Mouse (Mus musculus) megakaryocyte, embryonic 14.5 days (primary cell): ENCODE results near the gene Tenm4. TPM values are rescaled to one million over a fixed set of nuclear protein-coding genes. Genes with fewer than 3 reads are reported as not detected.

Experiments used
- H3K27me3 ChIP-seq: replicated peaks from 2 replicates; pipeline ENCODE3; 2012; ENCODE audit warnings: inconsistent platforms
- H3K36me3 ChIP-seq: replicated peaks from 2 replicates; pipeline ENCODE3; 2012; ENCODE audit warnings: low read length, inconsistent platforms, mixed read lengths
- H3K4me1 ChIP-seq: 2 replicates; pipeline ENCODE4 v1.6.1; 2012; ENCODE audit warnings: inconsistent platforms
- H3K4me3 ChIP-seq: replicated peaks from 2 replicates; pipeline ENCODE3; 2012; ENCODE audit warnings: moderate library complexity, mild to moderate bottlenecking, inconsistent platforms
- H3K9me3 ChIP-seq: 2 replicates; pipeline ENCODE4 v1.6.1; 2012; ENCODE audit warnings: inconsistent platforms
- FLI1 ChIP-seq: IDR thresholded peaks from 2 replicates; pipeline ENCODE4 v1.6.1; 2012; ENCODE audit warnings: low read length, inconsistent platforms, mixed read lengths
- GATA1 ChIP-seq: IDR thresholded peaks from 3 replicates; pipeline ENCODE4 v1.6.1; 2012; ENCODE audit warnings: mixed read lengths, low read length, inconsistent platforms, borderline replicate concordance
- polyA plus RNA-seq: library from polyadenylated mRNA; stranded (reverse); fragments of >175 nt; gene quantifications from 2 replicates; pipeline ENCODE4 v1.2.3, GENCODE M21; 2012; ENCODE audit warnings: low replicate concordance; ENCODE audit not compliant: insufficient read depth

The Tenm4 gene
- polyA plus RNA-seq, 1 experiment: not detected

DNA sequence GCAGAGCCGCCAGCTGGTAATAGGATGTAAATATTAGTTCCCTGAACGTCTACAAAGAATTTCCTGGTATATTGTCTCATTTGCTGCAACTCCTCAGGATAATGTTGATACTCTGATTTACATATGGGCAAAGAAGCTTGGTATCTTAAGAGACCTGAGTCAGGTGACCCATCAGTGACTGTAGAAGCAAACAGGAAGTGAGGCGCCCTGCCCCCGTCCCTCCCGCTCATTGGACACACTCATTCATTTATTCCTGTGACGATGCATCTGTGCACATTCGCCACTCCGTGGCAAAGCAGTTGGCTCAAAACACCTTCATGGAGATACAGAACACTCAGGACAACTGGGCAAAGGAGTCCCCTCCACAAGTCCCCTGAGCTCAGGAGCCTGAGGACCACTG lies 699.4 kb downstream of the Tenm4 start:
- Histone ChIP-seq H3K4me1 (no peaks in the 10 kb centered on the region), H3K36me3 (no peaks in the 10 kb centered on the region), H3K27me3 (peaks cover 8% of the 10 kb centered on the region), H3K9me3 (no peaks in the 10 kb centered on the region; the same call in 1 of the 2 replicates), H3K4me3 (no peak overlapping the region)
- TF ChIP-seq GATA1 (no peak), FLI1 (no peak)

GRCm38 (mm10) chr7:96871031-96871430 lies 700.0 kb downstream of the Tenm4 start:
- Histone ChIP-seq H3K4me1 (no peaks in the 10 kb centered on the region), H3K36me3 (no peaks in the 10 kb centered on the region), H3K27me3 (peaks cover 6% of the 10 kb centered on the region), H3K4me3 (no peak overlapping the region), H3K9me3 (no peaks in the 10 kb centered on the region; the same call in 1 of the 2 replicates)
- TF ChIP-seq GATA1: no peak
- TF ChIP-seq FLI1: no peak

GRCm38 (mm10) chr7:96878511-96879276 lies 707.6 kb downstream of the Tenm4 start:
- Histone ChIP-seq H3K4me1 (no peaks in the 10 kb centered on the region), H3K9me3 (no peaks in the 10 kb centered on the region; the same call in 1 of the 2 replicates), H3K4me3 (no peak overlapping the region), H3K27me3 (peaks cover 9% of the 10 kb centered on the region), H3K36me3 (no peaks in the 10 kb centered on the region)
- TF ChIP-seq GATA1: no peak
- TF ChIP-seq FLI1: no peak

DNA sequence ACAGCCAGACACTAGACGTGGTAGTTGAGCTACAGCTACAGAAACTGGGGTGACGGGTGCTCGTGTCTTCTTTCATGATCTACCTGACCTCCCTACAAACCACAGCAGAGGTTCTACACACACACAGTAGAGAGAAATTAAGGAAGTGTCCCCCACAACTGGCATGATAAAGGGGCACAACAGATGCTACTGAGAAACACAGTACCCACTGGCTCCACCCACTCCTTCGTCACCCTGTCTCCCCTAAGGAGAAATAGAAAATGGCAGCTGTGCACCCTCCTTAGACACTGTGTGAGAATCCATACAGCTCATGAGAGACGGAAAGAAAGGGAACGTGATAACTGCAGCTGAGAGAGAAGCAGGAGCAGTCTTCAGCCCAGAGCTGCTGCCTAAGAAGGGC lies 708.5 kb downstream of the Tenm4 start:
- Histone ChIP-seq H3K9me3 (no peaks in the 10 kb centered on the region), H3K36me3 (no peaks in the 10 kb centered on the region), H3K4me1 (no peaks in the 10 kb centered on the region), H3K4me3 (no peak overlapping the region), H3K27me3 (peaks cover 7% of the 10 kb centered on the region)
- TF ChIP-seq FLI1: no peak
- no peak for TF ChIP-seq GATA1

DNA sequence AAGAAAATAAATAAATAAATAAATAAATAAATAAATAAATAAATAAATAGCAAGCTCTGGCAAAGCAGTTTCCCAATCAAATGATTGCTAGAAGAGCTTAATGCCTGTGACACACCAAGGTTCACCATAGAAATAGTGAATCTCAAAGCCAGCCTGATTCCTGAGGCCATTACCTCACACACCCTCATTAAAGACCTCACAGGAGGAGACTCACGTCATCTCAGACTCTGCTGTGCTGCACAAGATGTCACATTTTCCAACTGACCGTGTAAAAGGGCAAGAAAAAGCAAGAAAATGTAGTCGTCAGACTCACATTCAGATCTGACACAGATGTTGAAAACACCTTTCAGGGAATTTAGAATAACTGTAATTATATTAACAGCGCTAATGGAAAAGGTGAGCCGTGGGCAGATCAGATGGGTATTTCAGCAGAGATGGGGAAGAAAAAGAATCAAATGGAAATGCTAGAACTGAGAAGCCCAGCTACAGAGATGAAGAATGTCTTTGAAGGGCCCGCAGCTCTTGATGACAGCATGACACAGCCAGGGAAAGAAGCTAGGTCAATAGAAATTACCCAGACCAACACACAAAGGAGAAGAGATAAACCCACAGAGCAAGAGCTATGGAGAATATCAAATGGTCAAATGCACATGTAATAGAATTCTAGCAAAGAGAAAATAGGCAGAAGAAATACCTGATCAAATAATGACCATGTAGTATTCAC lies 709.3 kb downstream of the Tenm4 start:
- no peaks in the 10 kb centered on the region for H3K4me1 ChIP-seq
- no peaks in the 10 kb centered on the region for H3K36me3 ChIP-seq
- TF ChIP-seq GATA1 (no peak), FLI1 (no peak)
- no peaks in the 10 kb centered on the region for H3K9me3 ChIP-seq
- H3K4me3 ChIP-seq: no peak overlapping the region
- peaks cover 10% of the 10 kb centered on the region for H3K27me3 ChIP-seq

GRCm38 (mm10) chr7:96883297-96883696 lies 712.3 kb downstream of the Tenm4 start:
- no peaks in the 10 kb centered on the region for H3K36me3 ChIP-seq
- no peak for TF ChIP-seq GATA1
- TF ChIP-seq FLI1: no peak
- H3K4me3 ChIP-seq: no peak overlapping the region
- H3K9me3 ChIP-seq: no peaks in the 10 kb centered on the region
- H3K4me1 ChIP-seq: no peaks in the 10 kb centered on the region
- H3K27me3 ChIP-seq: peaks cover 7% of the 10 kb centered on the region

GRCm38 (mm10) chr7:96887088-96887654 lies 716.1 kb downstream of the Tenm4 start:
- peaks cover 7% of the 10 kb centered on the region for H3K27me3 ChIP-seq
- no peak for TF ChIP-seq FLI1
- no peak for TF ChIP-seq GATA1
- H3K9me3 ChIP-seq: no peaks in the 10 kb centered on the region

GRCm38 (mm10) chr7:96889061-96890034 lies 718.3 kb downstream of the Tenm4 start:
- Histone ChIP-seq H3K4me1 (no peaks in the 10 kb centered on the region), H3K36me3 (no peaks in the 10 kb centered on the region), H3K27me3 (peaks cover 9% of the 10 kb centered on the region), H3K4me3 (no peak overlapping the region), H3K9me3 (no peaks in the 10 kb centered on the region)
- no peak for TF ChIP-seq FLI1
- no peak for TF ChIP-seq GATA1

More at GRCm38 (mm10) chr7:96887088-96887654, 716.1 kb downstream of the Tenm4 start:
- Histone ChIP-seq H3K4me1 (no peaks in the 10 kb centered on the region), H3K36me3 (no peaks in the 10 kb centered on the region), H3K4me3 (no peak overlapping the region)

DNA sequence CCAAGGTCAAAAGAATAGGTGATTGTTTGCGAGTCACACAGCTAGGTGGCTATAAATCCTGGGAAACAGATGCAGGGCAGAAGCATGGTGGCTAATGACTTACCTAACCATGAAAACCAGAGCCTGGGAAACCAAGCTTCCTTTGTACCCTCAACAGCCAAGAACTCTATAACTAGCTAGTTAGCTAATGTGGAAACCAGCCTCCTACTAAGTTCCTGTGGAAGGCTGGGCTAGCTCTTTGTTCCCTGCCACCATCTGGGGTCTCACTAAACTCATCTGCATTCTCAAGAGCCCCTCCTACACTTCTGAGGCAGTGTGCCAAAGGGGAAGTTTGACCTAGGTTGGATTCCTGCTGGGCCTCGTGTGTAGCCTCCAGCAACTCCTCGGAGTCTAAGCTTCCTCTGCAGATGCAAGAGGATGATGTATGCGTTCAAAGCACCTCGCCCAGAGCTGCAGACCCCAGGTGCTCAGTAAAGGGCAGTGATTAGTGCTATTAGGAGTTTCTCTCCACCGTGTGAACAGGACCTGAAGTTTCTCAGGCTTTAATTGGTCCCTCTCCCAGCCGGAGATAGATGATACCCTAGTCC lies 719.1 kb downstream of the Tenm4 start:
- peaks cover 7% of the 10 kb centered on the region for H3K27me3 ChIP-seq
- H3K4me1 ChIP-seq: no peaks in the 10 kb centered on the region
- no peak overlapping the region for H3K4me3 ChIP-seq
- TF ChIP-seq GATA1 (no peak), FLI1 (no peak)
- peaks cover 3% of the 10 kb centered on the region; the same call in 1 of the 2 replicates for H3K9me3 ChIP-seq
- no peaks in the 10 kb centered on the region for H3K36me3 ChIP-seq
